Mouse (Mus musculus): ENCODE results near the gene Cntd1.
A peak's percentile ranks its signal among the peaks of the same experiment; 100 is the strongest.
"Not testable (repeated sequence)": the region's sequence is repeated elsewhere in the genome, so short reads cannot be mapped to it uniquely, and the experiment has no call there.

Gene Cntd1

DNA sequence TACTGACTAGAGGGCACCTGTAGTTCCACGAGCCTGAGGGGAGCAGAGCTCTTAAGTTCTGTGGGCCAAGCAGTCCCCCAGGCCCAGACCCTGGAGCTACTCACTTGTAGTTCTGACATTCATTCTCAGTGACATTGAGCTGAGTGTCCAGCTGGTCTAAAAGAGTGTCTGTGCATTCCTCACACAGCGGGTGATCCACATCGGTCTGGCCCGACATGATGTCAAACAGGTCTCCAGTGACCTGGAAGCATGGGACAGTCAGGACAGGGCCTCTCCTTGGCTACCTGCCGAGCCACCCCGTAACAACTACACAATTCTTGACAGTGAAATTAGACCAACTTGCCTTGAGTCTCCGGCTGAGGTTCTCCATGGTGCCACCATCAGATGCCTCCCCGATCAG is 16.4 kb downstream of the Cntd1 start:
- DNase-seq = no peak

DNA sequence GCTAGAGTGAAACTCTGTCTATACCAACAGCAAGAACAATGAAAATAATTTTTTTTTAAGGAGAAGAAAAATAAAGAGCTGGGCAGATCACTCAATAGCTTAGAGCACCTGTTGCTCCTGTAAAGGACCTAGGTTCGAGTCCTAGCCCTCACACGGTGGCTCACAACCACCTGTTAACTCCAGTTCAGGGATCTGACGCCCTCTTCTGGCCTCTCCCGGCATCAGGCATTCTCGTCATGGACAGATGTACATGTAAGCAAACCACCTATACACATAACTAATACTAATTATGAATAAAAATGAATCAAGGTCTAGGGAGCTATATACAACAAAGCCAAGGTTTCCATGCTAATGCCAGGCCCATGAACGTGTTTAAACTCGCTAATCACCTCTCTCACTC is 22.1 kb downstream of the Cntd1 start:
- DNase-seq = no peak

DNA sequence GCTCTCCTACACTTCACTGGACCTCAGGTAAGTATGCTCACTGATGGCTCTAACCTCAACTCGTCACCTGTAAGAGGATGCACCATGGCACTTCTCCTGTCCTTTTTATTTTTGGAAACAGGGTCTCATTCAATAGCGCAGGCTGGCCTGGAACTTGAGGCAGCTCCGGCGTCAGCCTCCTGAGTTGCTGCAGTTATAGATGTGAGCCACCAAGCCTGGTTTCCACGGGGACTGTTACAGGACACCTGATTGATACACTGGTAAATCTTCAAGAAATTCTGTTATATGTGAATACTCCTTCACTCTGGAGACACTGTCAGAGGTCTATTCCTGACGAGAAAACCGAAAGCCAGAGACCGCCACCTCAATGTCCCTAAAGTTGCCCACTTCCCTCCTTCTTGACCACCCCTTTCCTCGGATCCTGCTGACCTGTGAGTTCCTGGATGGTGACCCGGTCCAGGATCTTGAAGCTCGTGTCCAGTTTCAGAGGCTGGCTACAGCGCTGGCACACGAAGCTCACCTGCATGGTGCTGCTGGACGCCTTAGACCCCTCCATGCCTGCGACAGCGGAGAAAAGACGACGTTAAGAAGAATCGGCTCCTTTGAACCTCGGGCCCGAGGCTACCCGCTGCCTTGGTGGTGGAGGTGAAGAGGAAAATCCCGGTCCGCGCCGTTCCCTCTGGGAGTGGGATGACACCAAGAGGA is 22.6 kb downstream of the Cntd1 start:
- no peak for DNase-seq

DNA sequence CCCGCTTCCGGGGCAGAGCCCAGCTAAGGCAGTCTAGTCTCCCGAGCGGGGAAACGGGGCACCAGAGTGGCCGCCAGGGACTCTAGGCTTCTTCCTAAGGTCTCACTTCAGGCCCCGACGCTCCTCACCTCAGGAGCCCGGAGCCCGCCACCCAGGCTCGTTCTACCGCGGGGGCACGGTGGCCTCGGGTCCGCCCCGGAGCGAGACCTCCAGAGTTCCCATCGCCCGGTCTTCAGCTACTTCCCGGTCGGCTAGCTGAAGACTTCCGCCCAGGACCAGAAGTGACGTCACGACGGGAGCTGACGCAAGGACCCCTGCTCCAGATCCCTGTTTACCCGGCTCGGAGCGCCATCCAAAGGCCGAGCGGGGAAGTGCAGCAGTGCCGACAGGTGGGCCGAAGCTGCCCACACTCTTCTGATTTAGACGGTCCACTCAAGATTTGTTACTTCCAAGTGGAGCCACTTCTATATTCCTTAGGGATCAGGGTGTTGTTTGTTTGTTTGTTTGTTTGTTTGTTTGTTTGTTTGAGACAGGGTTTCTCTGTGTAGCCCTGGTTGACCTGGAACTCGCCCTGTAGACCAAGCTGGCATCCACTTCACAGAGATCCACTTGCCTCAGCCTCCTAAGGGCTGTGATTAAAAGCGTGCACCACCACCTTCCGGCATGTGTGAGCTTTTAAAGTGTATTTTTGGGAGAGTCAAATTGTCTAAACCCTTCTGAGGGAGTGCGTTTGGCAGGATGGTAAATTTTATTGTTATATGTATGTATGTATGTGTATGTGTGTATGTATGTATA is 23.4 kb downstream of the Cntd1 start, which contains the start of gene Becn1:
Gene Becn1, minus strand, starts transcription at position 283 of the 795 bp plus-strand sequence.
- DNase-seq = peak; percentile 95

DNA sequence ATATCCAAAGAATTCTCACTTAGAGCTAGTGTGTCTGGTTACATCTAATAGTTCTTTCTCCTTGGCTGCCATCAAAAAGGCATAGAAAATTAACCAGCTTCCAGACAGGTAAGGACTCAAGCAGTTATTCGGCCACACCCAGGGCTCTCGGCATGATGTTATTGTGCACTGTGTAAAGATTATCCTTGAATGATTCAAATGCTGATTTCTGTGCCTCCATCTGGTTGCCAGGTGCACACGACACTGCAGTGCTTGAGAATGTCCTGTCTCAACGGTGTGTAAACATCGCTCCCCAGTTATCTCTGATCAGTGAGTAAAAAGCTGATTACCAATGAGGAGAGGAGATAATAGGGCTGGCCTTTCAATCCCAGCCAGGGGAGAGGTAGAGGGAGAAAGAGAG is 28.9 kb downstream of the Cntd1 start:
- no peak for DNase-seq

DNA sequence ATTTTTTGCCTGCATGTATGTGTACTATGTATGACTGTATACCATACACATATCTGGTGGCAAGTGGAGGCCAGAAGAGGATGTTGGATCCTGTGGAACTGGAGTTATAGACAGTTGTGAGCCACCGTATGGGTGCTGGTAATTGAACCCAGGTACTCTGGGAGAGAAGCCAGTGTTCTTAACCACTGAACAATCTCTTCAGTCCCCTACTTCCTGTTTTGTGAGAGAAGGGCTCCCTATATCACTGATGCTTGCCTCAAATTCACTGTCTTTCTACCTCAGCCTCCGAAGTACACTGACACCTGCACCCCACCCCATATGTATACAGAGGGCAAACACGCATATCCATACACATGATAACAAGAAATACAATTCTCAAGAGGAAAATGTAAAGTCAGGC is 32.3 kb downstream of the Cntd1 start:
- DNase-seq = no peak

DNA sequence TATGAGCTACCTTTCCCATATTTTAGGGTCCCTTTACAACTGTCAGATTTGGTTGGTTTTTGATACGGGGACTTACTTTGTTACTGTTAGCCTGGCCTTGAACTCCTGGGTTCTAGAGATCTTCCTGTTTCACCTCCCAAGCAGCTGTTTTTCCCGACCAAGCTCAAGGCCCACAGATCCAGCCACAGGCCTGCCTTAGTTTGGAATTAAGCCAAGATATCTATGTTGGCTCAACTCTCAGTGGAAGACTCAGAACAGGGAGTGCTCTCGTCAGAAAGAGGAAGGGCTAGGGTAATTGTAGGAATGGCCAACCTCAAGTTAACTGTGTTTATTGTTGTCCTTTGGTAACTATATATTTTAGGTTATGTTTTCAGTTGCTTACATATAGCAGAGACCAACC is 33.3 kb downstream of the Cntd1 start:
- DNase-seq = no peak

DNA sequence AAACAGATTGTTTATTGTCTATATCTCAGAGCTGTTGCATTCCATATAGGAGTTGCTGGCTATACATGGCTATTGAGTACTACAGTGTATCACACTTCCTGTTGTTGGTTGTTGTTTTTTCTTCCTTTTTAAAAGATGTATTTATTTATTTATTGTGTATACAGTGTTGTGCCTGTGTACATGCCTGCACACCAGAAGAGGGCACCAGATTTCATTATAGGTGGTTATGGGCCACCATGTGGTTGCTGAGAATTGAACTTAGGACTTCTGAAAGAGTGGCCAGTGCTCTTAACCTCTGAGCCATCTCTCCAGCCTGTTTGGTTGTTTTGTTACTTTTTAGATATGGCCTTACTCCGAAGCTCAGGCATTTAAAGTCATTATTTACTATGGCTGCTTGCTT is 35.8 kb downstream of the Cntd1 start:
- DNase-seq = no peak

DNA sequence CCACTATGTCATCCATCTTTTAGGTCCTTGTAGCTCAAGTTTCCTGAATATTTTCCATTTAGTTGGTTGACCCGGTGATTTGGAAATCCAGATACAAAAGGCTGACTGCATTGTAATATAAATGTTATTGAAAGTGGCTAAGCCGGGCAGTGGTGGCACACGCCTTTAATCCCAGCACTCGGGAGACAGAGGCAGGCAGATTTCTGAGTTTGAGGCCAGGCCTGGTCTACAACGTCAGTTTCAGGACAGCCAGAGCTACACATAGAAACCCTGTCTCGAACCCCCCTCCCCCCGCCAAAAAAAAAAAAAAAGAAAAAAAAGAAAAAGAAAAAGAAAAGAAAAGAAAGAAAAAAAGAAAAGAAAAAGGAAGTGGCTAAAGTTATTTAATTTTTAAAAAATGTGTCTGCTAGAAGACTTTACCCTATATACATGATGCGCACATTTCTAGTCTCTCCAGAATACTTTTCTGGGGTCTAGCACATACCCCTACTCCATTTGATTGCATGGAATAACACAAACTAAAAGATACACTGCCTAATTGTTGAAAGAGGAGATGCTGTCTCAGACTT is 36.4 kb downstream of the Cntd1 start:
- no peak for DNase-seq

DNA sequence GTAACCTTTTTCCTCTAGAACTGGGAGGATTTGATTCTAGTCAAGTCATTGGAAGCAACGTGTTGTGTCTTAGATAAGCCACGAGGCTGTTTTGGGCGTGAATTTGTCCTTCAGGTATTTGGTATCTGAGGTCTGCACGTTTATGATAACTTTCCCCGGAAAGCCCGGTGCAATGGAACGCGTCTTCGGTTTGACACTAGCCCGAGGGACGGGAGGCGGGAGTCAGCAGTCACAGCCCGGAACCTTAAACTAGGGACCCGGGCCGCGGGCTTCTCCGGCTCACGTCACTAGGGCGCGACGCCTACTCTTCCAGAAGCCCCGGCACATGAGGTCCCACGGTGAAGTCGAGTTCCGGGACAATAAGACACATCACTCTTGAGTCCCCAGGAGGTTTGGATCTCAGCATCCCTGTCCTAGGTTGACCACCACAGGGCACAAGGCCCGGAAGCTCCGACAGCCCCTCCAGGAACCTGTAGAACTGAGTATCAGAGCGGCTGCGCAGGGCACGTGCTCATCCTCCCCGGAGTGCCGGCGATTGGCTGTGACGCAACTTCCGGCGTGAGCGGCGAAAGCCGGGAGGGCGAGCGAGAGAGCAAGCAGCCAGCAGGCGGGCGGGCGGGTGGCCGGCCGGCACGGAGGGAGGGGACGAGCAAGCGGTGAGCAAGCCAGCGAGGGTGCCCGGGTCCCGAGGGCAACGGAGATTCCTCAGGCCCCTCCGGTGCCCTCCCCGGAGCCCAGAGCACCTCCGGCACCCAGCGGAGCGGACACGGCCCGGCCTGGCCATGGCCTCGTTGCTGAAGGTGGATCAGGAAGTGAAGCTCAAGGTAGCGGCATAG is 37.1 kb downstream of the Cntd1 start, which contains the start of gene Psme3:
Gene Psme3, plus strand, starts transcription at position 549 of the 836 bp plus-strand sequence.
- peak; percentile 94 for DNase-seq

DNA sequence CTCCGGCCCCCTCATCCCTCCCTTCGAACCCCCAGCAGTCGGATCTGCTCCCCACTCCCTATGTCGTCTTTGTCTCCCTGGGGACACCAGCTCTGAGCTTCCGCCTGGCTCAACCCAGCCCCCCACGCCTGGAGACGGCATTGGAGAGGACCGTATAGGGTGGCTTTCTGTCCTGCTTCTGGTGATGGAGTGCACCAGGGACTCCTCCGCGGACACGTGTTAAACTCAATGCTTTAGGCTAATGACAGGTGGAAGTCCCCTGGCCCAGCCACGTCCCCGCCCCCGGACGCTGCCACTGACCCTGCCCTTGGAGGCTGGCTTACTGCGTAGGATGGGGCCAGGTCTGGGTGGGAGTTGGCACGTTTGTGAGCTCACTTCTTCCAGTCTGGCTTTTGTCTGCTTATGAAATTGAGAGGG is 37.7 kb downstream of the Cntd1 start:
- DNase-seq = no peak

DNA sequence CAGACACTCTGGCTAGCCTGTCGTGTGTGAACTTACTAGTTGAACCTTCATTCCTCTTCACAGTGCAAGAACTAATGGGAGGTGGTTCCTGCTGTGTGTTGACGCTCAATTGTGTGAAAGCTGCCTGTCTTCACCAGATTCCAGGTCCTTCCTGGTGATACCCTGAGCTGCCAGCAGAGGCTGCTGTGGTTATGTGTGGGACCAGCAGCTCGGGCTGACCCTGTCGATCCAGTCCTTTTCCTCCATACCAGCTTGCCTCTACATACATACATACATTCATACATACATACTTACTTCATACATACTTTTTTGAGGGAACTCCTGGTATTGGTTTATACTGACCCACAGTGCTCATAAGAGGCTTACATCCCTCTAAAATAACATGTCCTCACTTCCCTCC is 44.8 kb downstream of the Cntd1 start:
- DNase-seq = peak; percentile 57

DNA sequence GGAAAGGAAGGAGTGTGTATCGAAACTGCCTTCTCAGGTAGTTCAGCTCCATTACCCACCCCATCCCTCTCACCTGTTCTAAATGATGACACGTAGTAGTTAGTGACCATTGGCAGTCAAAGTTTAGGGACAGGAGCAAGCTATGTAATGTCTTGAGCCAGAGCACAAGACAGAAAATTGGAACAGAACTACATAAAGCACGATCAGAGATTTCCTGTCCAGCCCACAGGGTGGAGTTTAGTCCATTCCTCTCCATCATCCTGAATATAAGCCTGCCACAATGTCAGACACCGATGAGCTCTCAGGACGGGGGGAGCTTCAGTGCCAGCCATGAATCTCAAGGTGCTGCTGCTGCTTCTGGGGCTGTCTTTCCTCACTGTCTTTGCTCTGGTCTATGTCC is 46.0 kb downstream of the Cntd1 start, which contains the start of gene Aoc2:
Gene Aoc2, plus strand, starts transcription at position 301 of the 400 bp plus-strand sequence.
- no peak for DNase-seq

DNA sequence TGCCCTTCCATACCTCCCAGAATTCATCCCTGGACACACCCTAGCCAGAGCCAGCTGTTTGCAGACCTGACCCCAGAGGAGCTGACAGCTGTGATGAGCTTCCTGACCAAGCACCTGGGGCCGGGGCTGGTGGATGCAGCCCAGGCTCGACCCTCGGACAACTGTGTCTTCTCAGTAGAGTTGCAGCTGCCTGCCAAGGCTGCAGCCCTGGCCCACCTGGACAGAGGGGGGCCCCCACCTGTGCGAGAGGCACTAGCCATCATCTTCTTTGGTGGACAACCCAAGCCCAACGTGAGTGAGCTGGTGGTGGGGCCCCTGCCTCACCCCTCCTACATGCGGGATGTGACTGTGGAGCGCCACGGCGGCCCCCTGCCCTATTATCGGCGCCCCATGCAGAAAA is 46.4 kb downstream of the Cntd1 start:
- not testable (repeated sequence) for DNase-seq

DNA sequence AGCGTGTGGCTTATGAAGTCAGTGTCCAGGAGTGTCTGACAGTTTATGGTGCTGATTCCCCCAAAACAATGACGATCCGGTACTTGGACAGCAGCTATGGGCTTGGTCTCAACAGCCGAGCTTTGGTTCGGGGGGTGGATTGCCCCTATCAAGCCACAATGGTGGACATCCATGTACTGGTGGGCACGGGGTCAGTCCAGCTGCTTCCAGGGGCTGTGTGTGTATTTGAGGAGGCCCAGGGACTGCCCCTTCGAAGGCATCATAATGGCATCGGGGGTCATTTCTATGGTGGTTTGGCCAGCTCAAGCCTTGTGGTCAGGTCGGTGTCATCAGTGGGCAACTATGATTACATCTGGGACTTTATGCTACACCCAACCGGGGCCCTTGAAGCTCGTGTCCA is 47.3 kb downstream of the Cntd1 start:
- no peak for DNase-seq

DNA sequence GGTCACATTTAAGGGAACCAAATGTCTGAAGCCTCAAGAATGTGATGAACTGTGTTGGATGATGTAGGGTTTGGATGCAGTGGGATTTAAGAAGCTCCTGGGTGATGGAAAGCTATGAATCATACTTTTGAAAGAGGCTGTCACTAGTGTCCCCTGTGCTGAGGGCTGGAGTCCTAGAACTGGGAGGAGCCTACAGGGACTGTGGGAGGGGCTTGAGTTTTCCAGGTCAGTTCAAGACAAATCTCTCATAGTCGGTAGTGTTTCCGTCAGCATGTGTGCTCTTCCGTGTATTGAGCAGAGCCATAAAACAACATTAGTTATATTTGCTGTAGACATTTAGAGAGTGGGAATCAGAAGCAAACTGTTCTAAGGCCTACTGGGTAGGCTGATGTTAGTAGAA is 48.5 kb downstream of the Cntd1 start:
- DNase-seq = no peak

DNA sequence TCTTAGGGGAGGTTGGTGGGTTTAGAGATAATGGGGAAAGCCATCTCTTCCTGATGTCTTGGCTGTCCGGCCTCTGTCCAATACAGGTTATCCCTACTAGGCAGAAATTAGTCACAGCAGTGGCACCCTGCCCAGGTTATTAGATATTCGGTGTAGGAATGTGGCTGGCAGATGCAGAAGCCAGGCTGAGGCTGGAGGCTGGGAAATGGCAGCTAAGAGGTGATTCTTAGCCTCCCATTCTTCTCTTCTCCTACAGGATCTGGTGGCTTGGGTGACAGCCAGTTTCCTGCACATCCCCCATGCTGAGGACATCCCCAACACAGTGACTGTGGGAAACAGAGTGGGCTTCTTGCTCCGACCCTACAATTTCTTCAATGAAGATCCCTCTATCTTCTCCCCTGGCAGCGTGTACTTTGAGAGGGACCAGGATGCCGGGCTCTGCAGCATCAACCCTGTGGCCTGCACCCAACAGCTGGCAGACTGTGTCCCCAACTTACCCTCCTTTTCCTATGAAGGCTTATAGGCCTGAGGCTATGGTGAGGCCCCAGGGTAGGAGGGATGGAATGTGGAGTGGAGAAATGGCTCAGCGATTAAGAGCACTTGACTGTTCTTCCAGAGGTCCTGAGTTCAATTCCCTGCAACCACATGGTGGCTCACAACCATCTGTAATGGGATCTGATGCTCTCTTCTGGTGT is 50.3 kb downstream of the Cntd1 start:
- DNase-seq = no peak

DNA sequence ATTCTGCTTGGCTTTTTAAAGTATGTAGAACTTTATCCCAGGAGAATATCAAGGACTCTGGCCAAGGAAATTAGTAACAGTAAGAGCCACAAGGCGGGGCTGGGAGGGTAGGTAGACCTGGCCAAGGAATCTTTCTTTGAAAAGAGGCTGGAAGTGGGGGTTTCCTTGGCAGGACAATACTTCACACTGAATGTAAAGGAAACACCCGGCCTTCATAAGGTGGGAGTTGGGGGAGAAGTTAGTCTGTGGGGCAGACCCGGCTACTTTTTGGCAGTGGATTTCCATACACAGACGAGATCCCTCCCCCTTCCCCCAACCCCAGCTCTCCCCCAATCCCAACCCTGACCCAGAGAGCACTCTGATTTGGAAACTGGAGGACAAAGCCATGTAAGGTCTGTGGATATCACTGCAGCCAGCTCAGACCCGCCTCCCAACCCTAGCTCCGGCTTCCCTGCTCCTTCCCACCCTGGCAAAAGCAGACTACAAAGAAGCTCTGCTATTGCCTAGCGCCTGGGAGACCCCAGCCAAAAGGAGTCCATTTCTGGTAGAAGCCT is 51.6 kb downstream of the Cntd1 start, which contains the start of gene Aoc3:
Gene Aoc3, plus strand, starts transcription at position 235 of the 554 bp plus-strand sequence.
- DNase-seq = no peak

DNA sequence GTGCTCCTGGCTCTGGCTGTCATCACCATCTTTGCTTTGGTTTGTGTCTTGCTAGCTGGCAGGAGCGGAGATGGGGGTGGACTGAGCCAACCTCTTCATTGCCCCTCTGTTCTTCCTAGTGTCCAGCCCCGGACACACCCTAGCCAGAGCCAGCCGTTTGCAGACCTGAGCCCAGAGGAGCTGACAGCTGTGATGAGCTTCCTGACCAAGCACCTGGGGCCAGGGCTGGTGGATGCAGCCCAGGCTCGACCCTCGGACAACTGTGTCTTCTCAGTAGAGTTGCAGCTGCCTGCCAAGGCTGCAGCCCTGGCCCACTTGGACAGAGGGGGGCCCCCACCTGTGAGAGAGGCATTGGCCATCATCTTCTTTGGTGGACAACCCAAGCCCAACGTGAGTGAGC is 52.1 kb downstream of the Cntd1 start:
- not testable (repeated sequence) for DNase-seq

DNA sequence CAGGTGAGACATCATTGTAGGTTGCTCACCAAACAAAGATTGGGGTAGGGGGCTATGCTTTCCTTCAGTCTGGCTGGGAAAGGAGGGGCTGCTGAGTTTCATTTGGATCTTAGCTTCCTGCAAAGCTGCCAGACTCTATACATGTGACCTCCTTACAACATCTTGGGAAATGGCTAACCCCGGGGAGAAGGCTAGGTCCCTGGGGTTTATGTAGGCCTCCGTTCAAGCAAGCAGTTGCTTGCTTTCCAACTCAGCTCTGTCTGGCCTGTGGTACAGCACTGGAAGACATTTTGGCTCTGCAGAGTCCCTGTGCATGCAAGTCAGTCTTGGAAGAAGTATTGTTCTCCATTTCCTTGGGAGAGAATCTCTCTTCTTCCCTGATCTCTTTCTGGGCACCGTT is 53.7 kb downstream of the Cntd1 start:
- no peak for DNase-seq

DNA sequence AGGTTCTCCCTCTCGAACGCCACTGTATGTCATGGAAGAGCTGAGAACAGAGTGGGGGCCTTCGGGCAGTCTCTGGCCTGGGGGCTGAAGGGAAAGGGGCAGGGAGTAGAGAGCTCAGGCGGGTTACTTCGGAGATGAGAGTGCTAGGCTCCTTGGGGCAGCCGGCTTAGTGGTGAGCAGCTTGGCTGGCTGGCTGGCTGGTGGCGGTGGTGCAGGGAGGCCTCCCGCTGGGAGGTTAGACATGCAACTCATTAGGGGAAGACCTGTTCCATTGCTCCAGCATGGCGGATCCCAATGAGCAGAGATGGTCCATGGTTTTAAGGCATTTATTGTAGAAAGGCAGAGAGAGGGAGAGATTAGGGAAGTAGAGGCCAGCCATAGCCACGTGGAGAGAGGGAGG is 55.2 kb downstream of the Cntd1 start:
- no peak for DNase-seq

DNA sequence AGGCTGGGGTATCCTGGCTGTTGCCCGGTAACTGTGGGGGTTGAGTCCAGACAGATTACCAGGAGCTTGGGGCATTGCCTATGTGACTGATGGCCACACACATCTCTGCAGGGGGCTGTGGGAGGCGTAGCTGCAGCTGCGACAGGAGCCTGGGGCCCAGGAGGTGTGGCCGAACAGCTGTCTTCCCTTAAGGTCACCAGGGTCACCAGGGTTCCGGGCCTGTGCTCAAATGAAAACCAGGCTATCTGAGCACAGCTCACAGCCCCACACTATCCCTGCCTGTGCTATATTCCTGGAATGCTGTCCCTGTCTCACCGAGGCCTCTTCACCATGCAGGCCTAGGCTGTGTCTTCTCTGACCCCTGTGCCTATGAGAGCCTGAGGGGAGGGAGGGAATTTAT is 55.7 kb downstream of the Cntd1 start:
- DNase-seq = no peak

All from cerebellum, adult 9-11 months (tissue).